Mouse (Mus musculus) embryonic facial prominence, embryonic 11.5 days (tissue): ENCODE measurements around the gene Pla2g4d. TPM values are rescaled to one million over a fixed set of nuclear protein-coding genes. Genes with fewer than 3 reads are reported as not detected.
"Not testable (repeated sequence)": the region's sequence is repeated elsewhere in the genome, so short reads cannot be mapped to it uniquely, and the experiment has no call there.

Experiments
- ATAC-seq: fragments of 200-750 bp; cut with Nextera tagmentation; replicated peaks from 2 replicates; pipeline ENCODE4 v1.8.0; 2017; ENCODE audit warnings: low read depth; ENCODE audit not compliant: insufficient number of reproducible peaks, low FRiP score, low TSS enrichment
- DNase-seq: peaks from one replicate; pipeline ENCODE4 v3.0.0-alpha.2; 2015; ENCODE audit warnings: low spot score
- H3K27ac ChIP-seq: fragments of 300-500 bp; sonication (generic); replicated peaks from 2 replicates; pipeline ENCODE4 v1.5.1; 2014; ENCODE audit warnings: mild to moderate bottlenecking, low read depth, low read length, control low read depth
- H3K27me3 ChIP-seq: fragments of 300-500 bp; sonication (generic); 2 replicates; pipeline ENCODE4 v1.6.1; 2014; ENCODE audit warnings: mild to moderate bottlenecking, low read length, moderate library complexity, mixed read lengths; ENCODE audit not compliant: control insufficient read depth, insufficient read depth
- H3K36me3 ChIP-seq: fragments of 300-500 bp; sonication (generic); replicated peaks from 2 replicates; pipeline ENCODE4 v1.6.1; 2014; ENCODE audit warnings: low read depth, mild to moderate bottlenecking, low read length, moderate library complexity, mixed read lengths; ENCODE audit not compliant: control insufficient read depth, insufficient read depth
- H3K4me1 ChIP-seq: fragments of 300-500 bp; sonication (generic); 2 replicates; pipeline ENCODE4 v1.6.1; 2014; ENCODE audit warnings: low read length, mixed read lengths; ENCODE audit not compliant: control insufficient read depth, insufficient read depth
- H3K4me2 ChIP-seq: fragments of 300-500 bp; sonication (generic); 2 replicates; pipeline ENCODE4 v1.6.1; 2014; ENCODE audit warnings: low read depth, mild to moderate bottlenecking, control low read depth, low read length, moderate library complexity
- H3K4me3 ChIP-seq: fragments of 300-500 bp; sonication (generic); 2 replicates; pipeline ENCODE4 v1.5.1; 2014; ENCODE audit warnings: low read depth, low read length, control low read depth
- H3K9ac ChIP-seq: fragments of 300-500 bp; sonication (generic); replicated peaks from 2 replicates; pipeline ENCODE4 v1.6.1; 2014; ENCODE audit warnings: mild to moderate bottlenecking, control low read depth, low read length
- H3K9me3 ChIP-seq: fragments of 300-500 bp; sonication (generic); replicated peaks from 2 replicates; pipeline ENCODE4 v1.6.1; 2016; ENCODE audit warnings: mild to moderate bottlenecking, low read length, inconsistent platforms, mixed read lengths; ENCODE audit not compliant: control insufficient read depth
- WGBS: fragments of 180-500 bp; shearing (Covaris S2); extraction: QIAGEN DNeasy Blood & Tissue Kit; methylation state at CpG from one replicate; pipeline ENCODE4 v1.1.7; 2014; 5-methylcytosine and 5-hydroxymethylcytosine counted together
- polyA plus RNA-seq: library from polyadenylated mRNA; unstranded; fragments of >200 nt; fragmentation: Nextera tagmentation; extraction: Ambion mirVana; gene quantifications from 2 replicates; pipeline ENCODE4 v1.2.1, GENCODE M21; 2014

Gene Pla2g4d
- polyA plus RNA-seq, 1 experiment from 2014 or later: 0.08 TPM

DNA sequence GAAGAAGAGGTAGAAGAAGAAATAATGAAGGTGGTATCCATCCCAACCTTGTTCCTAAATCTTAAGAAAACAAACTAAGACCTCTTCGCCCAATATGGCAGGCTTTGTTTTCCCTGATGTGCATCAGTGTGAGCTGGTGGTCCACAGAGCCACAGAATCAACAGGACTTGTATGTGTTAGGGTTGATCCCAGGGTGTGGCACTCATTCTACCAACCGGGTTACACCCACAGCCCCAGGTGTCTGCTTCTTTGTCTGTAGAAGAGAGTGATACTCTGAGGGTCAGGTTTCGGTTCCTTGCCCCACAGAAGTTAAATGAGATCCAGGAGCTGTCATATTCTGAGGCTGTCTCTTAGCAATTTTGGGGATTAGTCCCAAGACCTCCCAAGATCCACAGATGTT lies 27.7 kb downstream of the Pla2g4d start:
- Histone ChIP-seq H3K9ac (no peak overlapping the region), H3K36me3 (no peaks in the 10 kb centered on the region), H3K4me3 (no peak overlapping the region), H3K27me3 (no peaks in the 10 kb centered on the region), H3K27ac (no peak overlapping the region), H3K9me3 (no peaks in the 10 kb centered on the region), H3K4me2 (no peak overlapping the region), H3K4me1 (no peaks in the 10 kb centered on the region; the same call in 1 of the 2 replicates)
- 67% methylated on average over 3 of the region's 3 CpGs for WGBS
- no peak for DNase-seq
- no peak for ATAC-seq

DNA sequence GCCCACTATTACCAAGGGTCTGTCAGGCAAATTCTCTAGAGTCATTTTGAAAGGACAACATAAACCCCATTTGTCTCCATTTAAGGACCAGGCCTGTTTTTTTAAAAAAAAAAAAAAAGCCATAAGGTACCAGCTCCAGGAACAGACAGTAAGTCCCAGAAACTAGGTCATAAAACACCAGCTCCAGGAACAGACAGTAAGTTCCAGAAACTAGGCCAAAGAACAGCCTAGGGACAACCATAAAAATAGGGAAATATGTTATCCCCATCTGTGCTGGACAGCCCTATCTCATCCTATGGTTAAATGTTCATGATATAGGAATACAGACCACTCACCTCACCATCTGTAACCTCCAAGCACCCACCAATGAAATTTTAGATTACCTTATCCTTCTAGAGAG lies 32.7 kb downstream of the Pla2g4d start:
- Histone ChIP-seq H3K9ac (no peak overlapping the region), H3K36me3 (no peaks in the 10 kb centered on the region), H3K4me3 (no peak overlapping the region), H3K4me2 (no peak overlapping the region), H3K4me1 (no peaks in the 10 kb centered on the region), H3K9me3 (no peaks in the 10 kb centered on the region), H3K27me3 (no peaks in the 10 kb centered on the region), H3K27ac (no peak overlapping the region)
- DNase-seq (no peak), ATAC-seq (no peak)

DNA sequence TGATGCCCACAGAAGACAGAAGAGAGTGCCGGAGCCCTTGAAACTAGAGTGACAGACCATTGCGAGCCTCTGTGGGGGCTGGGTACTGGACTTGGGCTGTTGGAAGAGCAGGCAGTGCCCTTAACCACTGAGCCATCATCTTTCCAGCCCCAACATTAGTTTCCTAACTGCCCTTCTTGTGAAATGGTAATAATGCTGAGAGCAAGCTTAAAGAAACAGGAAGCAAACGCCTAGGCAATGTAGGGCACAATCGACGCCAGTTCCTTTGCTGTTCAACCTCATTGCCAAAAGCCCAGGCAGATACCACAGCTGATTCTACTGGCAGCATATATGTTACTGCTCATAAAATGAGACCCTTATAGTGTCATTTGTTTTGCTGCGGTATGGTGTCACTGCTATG lies 36.4 kb downstream of the Pla2g4d start:
- no peak for DNase-seq
- Histone ChIP-seq H3K9me3 (no peaks in the 10 kb centered on the region), H3K36me3 (no peaks in the 10 kb centered on the region), H3K4me3 (no peak overlapping the region), H3K27ac (no peak overlapping the region), H3K4me1 (no peaks in the 10 kb centered on the region), H3K27me3 (no peaks in the 10 kb centered on the region), H3K4me2 (no peak overlapping the region), H3K9ac (no peak overlapping the region)
- 90% methylated on average over 6 of the region's 6 CpGs for WGBS
- ATAC-seq: no peak

DNA sequence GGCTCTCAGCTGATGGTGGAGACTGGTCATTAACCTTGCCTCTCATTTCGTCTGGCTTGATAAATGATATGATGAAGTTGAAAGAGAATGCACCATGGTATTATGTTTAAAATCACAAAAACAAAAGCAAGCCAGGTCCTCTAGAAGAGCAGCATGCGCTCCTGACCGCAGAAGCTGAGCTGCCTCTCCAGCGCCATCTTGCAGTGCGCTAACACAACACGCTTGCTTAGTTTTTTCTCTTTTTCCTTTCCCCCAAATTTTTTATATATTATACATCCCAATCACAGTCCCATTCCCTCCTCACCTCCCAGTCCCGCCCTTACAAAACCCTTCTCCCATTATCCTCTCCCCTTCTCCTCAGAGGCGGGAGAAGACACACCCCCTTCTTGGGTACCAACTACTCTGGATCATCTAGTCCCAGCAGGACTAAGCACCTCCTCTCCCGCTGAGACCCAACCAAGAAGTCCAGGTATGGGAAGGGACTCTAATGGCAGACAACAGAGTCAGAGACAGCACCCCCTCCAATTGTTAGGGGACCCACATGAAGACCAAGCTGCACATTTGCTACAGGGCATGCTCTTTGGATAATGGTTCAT lies 43.5 kb downstream of the Pla2g4d start:
- peak overlapping the region; percentile 36 for H3K4me3 ChIP-seq
- H3K9me3 ChIP-seq: no peaks in the 10 kb centered on the region
- DNase-seq (peak; percentile 42), ATAC-seq (no peak)
- H3K27me3 ChIP-seq: 0 out of 2 replicates have a peak, but pooled peaks cover 2% of the 10 kb centered on the region
- no peaks in the 10 kb centered on the region for H3K4me1 ChIP-seq
- no peak overlapping the region for H3K27ac ChIP-seq
- no peaks in the 10 kb centered on the region for H3K36me3 ChIP-seq
- peak overlapping the region; percentile 47 for H3K9ac ChIP-seq
- H3K4me2 ChIP-seq: peak overlapping the region; percentile 60
- 15% methylated on average over 9 of the region's 9 CpGs for WGBS

DNA sequence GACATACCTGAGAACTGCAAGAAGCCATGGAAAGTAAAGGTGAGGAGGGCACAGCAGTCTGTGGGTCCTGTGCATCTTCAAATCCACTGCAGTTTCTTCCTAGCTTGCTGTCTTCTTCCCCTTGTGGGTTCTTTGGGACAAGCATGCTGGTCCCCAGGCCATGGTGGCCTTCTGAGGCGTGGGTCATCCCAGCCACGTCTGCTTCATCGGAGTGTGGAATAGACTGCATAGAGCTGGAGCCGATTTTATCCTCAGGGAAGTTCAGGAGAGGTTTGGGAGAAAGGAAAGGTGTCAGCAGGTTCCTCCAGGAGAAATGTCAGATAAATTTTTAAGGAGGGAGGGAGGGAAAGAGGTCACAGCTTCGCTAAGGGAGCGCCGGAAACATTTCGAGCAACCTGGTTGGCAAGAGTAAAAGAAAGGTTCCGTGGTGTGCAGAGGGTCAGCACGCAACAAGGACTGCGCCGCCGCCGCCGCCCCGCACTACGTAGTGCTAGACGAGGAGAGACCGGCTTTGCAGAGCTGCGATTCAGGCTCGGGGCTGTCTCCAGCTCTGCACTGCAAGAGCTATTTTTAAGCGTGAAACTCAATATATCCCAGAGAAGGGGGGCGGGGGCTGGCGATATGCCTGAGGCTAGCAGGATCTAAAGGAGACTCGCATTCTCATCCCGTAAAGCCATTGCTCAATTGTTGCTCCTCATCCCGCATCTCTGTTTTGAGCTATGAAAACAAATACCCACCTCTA lies 44.1 kb downstream of the Pla2g4d start, which contains the start of gene Pla2g4e:
TSS of gene Pla2g4e (minus strand) at position 657 of the 742 bp plus-strand sequence.
- peak within 1 kb of the TSS; percentile 36 for H3K4me3 ChIP-seq
- 3% methylated on average over 27 of the region's 27 CpGs for WGBS
- H3K9me3 ChIP-seq: no peaks in the 10 kb centered on the region
- no peaks in the 10 kb centered on the region for H3K36me3 ChIP-seq
- peak within 1 kb of the TSS; percentile 47 for H3K9ac ChIP-seq
- H3K4me1 ChIP-seq: no peaks in the 10 kb centered on the region
- ATAC-seq (0 out of 2 replicates have a peak, but pooled peaks have one; percentile 67), DNase-seq (peak; percentile 67)
- 0 out of 2 replicates have a peak, but pooled peaks cover 2% of the 10 kb centered on the region for H3K27me3 ChIP-seq
- peak within 1 kb of the TSS; percentile 60 for H3K4me2 ChIP-seq
- H3K27ac ChIP-seq: no peak within 1 kb of the TSS

DNA sequence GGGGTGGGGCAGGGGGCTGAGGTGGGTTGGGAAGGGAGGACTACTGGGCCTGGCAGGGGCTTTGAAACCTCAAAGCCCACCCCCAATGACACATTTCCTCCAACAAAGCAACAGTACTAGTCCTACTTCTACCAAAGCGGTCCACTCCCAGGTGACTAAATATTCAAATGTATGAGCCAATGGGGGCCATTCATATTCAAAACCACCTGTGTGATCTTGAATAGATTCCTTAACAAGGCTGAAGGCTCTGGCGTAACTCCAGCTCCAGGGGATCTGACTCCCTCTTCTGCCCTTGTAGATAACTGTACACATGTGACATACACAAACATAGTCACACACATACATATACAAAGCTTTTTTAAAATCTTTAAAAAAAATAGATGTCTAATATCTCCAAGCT lies 45.0 kb downstream of the Pla2g4d start:
- H3K27me3 ChIP-seq: 0 out of 2 replicates have a peak, but pooled peaks cover 2% of the 10 kb centered on the region
- WGBS: 90% methylated on average over 2 of the region's 2 CpGs
- no peak for ATAC-seq

GRCm38 (mm10) chr2:120242791-120243467 lies 46.1 kb downstream of the Pla2g4d start:
- no peaks in the 10 kb centered on the region for H3K4me1 ChIP-seq
- H3K27me3 ChIP-seq: 0 out of 2 replicates have a peak, but pooled peaks cover 2% of the 10 kb centered on the region
- 70% methylated on average over 5 of the region's 5 CpGs for WGBS
- H3K36me3 ChIP-seq: no peaks in the 10 kb centered on the region
- no peak overlapping the region for H3K4me3 ChIP-seq
- ATAC-seq: no peak
- no peak overlapping the region for H3K4me2 ChIP-seq
- DNase-seq: no peak
- H3K27ac ChIP-seq: no peak overlapping the region
- no peaks in the 10 kb centered on the region for H3K9me3 ChIP-seq
- no peak overlapping the region for H3K9ac ChIP-seq

More for the DNA sequence above, 45.0 kb downstream of the Pla2g4d start:
- Histone ChIP-seq H3K9me3 (no peaks in the 10 kb centered on the region), H3K4me2 (no peak overlapping the region), H3K9ac (no peak overlapping the region), H3K27ac (no peak overlapping the region), H3K4me1 (no peaks in the 10 kb centered on the region), H3K36me3 (no peaks in the 10 kb centered on the region), H3K4me3 (no peak overlapping the region)
- DNase-seq: no peak

DNA sequence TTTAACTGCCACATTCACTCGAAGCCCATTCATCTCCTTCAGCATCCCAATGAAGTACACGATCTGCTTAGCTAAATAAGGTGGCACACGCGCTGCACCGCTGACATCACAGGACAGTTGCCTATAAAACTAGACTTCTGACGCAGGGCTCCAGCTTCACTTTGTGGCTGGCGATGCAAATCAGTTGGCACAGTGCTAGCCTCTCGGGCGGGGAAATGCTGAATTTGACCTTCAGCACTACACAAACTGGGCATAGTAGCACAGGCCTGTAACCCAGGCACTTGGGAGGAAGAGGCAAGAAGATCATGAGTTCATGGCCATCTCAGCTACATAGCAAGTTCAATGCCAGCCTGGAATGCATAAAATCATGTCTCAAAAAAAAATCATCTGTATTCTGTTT lies 50.3 kb downstream of the Pla2g4d start:
- 92% methylated on average over 7 of the region's 9 CpGs for WGBS
- H3K4me1 ChIP-seq, H3K27ac ChIP-seq, H3K36me3 ChIP-seq, ATAC-seq, H3K4me3 ChIP-seq, H3K27me3 ChIP-seq, H3K4me2 ChIP-seq, DNase-seq, H3K9ac ChIP-seq, H3K9me3 ChIP-seq: not testable (repeated sequence)
